Mouse (Mus musculus) C2C12 (cell line): ENCODE results near the gene Uqcc3. TPM values are rescaled to one million over a fixed set of nuclear protein-coding genes. Genes with fewer than 3 reads are reported as not detected.

Source experiments
- H3K27me3 ChIP-seq: one replicate; pipeline ENCODE4 v1.6.1; 2011; ENCODE audit not compliant: control insufficient read depth, insufficient read depth, insufficient read length
- H3K36me3 ChIP-seq: one replicate; pipeline ENCODE4 v1.6.1; 2011; ENCODE audit not compliant: control insufficient read depth, insufficient read depth
- H3K4me3 ChIP-seq: one replicate; pipeline ENCODE4 v1.5.1; 2011; ENCODE audit warnings: mild to moderate bottlenecking, control low read depth; ENCODE audit not compliant: poor library complexity, insufficient read depth, severe bottlenecking
- H3K79me2 ChIP-seq: one replicate; pipeline ENCODE4 v1.6.1; 2011; ENCODE audit not compliant: control insufficient read depth, insufficient read depth
- H3K79me3 ChIP-seq: one replicate; pipeline ENCODE4 v1.6.1; 2011; ENCODE audit warnings: low read depth, control low read depth
- H3ac ChIP-seq: one replicate; pipeline ENCODE3; 2011; ENCODE audit warnings: low read depth; ENCODE audit not compliant: control insufficient read depth, insufficient read length
- CEBPB ChIP-seq: IDR thresholded peaks from one replicate; pipeline ENCODE4 v1.6.1; 2011; ENCODE audit warnings: low read depth, mild to moderate bottlenecking, control low read depth, moderate library complexity
- CTCF ChIP-seq: IDR thresholded peaks from one replicate; pipeline ENCODE4 v1.5.1; 2011; ENCODE audit not compliant: control insufficient read depth, insufficient read depth, insufficient read length
- FOSL1 ChIP-seq: IDR thresholded peaks from one replicate; pipeline ENCODE4 v1.8.0; 2011; ENCODE audit warnings: mild to moderate bottlenecking, low read length; ENCODE audit not compliant: poor library complexity, insufficient read depth, severe bottlenecking
- MAX ChIP-seq: IDR thresholded peaks from one replicate; pipeline ENCODE4 v1.6.1; 2011; ENCODE audit warnings: mild to moderate bottlenecking, control low read depth
- MYOD1 ChIP-seq: IDR thresholded peaks from one replicate; pipeline ENCODE4 v1.6.1; 2011; ENCODE audit warnings: low read depth; ENCODE audit not compliant: control insufficient read depth, insufficient read length
- MYOG ChIP-seq: IDR thresholded peaks from one replicate; pipeline ENCODE4 v1.6.1; 2011; ENCODE audit not compliant: control insufficient read depth, insufficient read length; ENCODE audit errors: extremely low read depth
- USF1 ChIP-seq: IDR thresholded peaks from one replicate; pipeline ENCODE4 v1.6.1; 2011; ENCODE audit warnings: low read depth, mild to moderate bottlenecking, control low read depth, moderate library complexity
- polyA plus RNA-seq: library from polyadenylated mRNA; unstranded; fragments of >200 nt; fragmentation: generic; extraction: Trizol; gene quantifications from one replicate; pipeline ENCODE4 v1.2.1, GENCODE M21; 2012; ENCODE audit warnings: missing spikeins

The Uqcc3 gene
- polyA plus RNA-seq, 1 experiment = 34.4 TPM

- peaks cover 54% of the 10 kb centered on the region for H3K79me2 ChIP-seq
- peaks cover 28% of the 10 kb centered on the region for H3K36me3 ChIP-seq
- peak within 1 kb of the TSS; percentile 99 for H3ac ChIP-seq
- no peaks in the 10 kb centered on the region for H3K27me3 ChIP-seq
- peaks cover 25% of the 10 kb centered on the region for H3K79me3 ChIP-seq
- TF ChIP-seq MAX (peak; percentile 87), MYOD1 (no peak)
- peak within 1 kb of the TSS; percentile 76 for H3K4me3 ChIP-seq
Observed at GRCm38 (mm10) chr19:8888511-8889385, 8.0 kb upstream of the Uqcc3 start, which contains the start of the genes 1810009A15Rik and Gm49416. 1810009A15Rik (plus strand) TSS chr19:8888853. Gm49416 (plus strand) TSS chr19:8888926.

GRCm38 (mm10) chr19:8887585-8888463 lies 7.1 kb upstream of the Uqcc3 start:
- H3K4me3 ChIP-seq = peak overlapping the region; percentile 76
- H3K79me3 ChIP-seq = peaks cover 16% of the 10 kb centered on the region
- H3K36me3 ChIP-seq = peaks cover 28% of the 10 kb centered on the region
- no peaks in the 10 kb centered on the region for H3K27me3 ChIP-seq
- peak; percentile 40 for TF ChIP-seq MAX
- no peak for TF ChIP-seq CTCF
- peak overlapping the region; percentile 80 for H3ac ChIP-seq
- H3K79me2 ChIP-seq = peaks cover 45% of the 10 kb centered on the region

GRCm38 (mm10) chr19:8886916-8887584 lies 6.3 kb upstream of the Uqcc3 start:
- H3K27me3 ChIP-seq = no peaks in the 10 kb centered on the region
- H3K79me3 ChIP-seq = peaks cover 16% of the 10 kb centered on the region
- peak overlapping the region; percentile 18 for H3ac ChIP-seq
- no peak for TF ChIP-seq USF1
- TF ChIP-seq MYOD1 = no peak
- TF ChIP-seq CEBPB = no peak
- no peak for TF ChIP-seq FOSL1
- TF ChIP-seq MYOG = no peak
- TF ChIP-seq CTCF = no peak
- no peak for TF ChIP-seq MAX
- peak overlapping the region; percentile 76 for H3K4me3 ChIP-seq
- peaks cover 28% of the 10 kb centered on the region for H3K36me3 ChIP-seq
- peaks cover 43% of the 10 kb centered on the region for H3K79me2 ChIP-seq

GRCm38 (mm10) chr19:8883616-8884015 lies 2.9 kb upstream of the Uqcc3 start, which contains the start of the genes Lbhd1 and Gm49403:
Lbhd1 (plus strand) TSS chr19:8883732.
Gm49403 (plus strand) TSS chr19:8883930.
- Histone ChIP-seq H3K79me2 (peaks cover 15% of the 10 kb centered on the region), H3K79me3 (no peaks in the 10 kb centered on the region), H3K27me3 (no peaks in the 10 kb centered on the region), H3K36me3 (peaks cover 7% of the 10 kb centered on the region), H3K4me3 (no peak within 1 kb of the TSS), H3ac (no peak within 1 kb of the TSS)
- no peak for TF ChIP-seq USF1
- TF ChIP-seq MAX = no peak
- TF ChIP-seq CTCF = no peak
- TF ChIP-seq MYOD1 = no peak

- Histone ChIP-seq H3K79me3 (no peaks in the 10 kb centered on the region), H3K79me2 (no peaks in the 10 kb centered on the region), H3K4me3 (peak overlapping the region; percentile 57), H3ac (peak overlapping the region; percentile 26), H3K27me3 (no peaks in the 10 kb centered on the region), H3K36me3 (peaks cover 11% of the 10 kb centered on the region)
- TF ChIP-seq CTCF = no peak
- no peak for TF ChIP-seq MAX
- TF ChIP-seq MYOD1 = no peak
- TF ChIP-seq CEBPB = no peak
- no peak for TF ChIP-seq MYOG
Observed at GRCm38 (mm10) chr19:8881034-8881392, 290 bp upstream of the Uqcc3 start.
